Mouse (Mus musculus): Measurements from ENCODE around the gene Psg17.
"Not testable (repeated sequence)": the region's sequence is repeated elsewhere in the genome, so short reads cannot be mapped to it uniquely, and the experiment has no call there.

Gene Psg17

DNA sequence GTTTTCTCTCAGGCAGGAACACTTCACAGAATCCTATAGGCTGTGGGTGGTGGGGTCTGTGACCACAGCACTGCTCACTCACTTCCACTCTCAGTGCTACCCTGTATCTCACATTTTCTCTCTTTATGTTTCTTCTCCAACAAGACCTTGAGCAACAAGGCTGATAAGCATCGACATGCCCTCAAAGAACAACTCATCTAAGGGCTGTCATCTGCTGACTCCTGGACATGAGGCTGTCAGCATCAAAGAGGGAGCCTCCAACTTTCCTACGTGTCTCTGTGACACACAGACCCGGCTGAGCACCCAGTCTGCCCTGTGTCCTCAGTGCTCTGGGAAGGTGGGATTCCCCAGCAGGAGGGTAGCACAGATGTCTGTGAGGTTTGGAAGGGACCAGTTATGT is at the start of gene Psg17:
Gene Psg17, minus strand, starts transcription at position 101 of the 400 bp plus-strand sequence.
- no peak for DNase-seq (ENCODE audit: low spot score in 2 of 2)

DNA sequence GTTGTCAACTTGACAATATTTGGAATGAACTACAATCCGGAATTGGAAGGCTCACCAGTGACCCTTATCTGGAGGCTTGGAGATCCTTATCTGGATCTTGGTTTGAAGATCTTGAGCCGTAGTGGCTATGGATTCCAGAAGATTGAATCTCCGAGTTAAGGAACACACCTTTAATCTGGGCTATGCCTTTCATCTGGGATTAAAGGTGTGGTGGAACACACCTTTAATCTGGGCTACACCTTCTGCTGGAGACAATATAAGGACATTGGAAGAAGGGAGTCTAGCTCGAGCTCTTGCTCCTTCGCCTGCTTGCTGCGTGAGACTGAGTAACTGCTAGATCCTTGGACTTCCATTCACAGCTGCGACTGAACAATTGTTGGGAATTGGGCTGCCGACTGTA is 49.6 kb upstream of the Psg17 start, which contains the start of gene Pglyrp1:
Gene Pglyrp1, plus strand, starts transcription at position 301 of the 400 bp plus-strand sequence.
- DNase-seq (ENCODE audit: low spot score in 2 of 2): not testable (repeated sequence)

DNA sequence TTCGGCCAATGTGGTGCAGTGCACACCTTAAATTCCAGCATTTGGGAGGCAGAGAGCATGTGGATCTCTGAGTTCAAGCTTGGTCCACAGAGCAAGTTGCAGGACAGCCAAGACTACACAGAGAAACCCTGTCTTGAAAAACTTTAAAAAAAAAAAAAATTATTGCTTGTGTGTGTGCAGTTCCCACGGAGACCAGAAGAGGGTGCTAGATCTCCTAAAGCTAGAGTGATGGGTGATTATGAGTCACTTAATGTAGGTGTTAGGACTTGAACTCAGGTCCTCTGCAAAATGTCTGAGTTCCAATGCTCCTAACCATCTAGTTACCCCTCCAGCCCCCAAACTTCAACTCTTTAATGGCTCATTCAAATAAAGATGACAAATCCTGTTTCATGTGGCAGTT is 47.1 kb upstream of the Psg17 start:
- DNase-seq (ENCODE audit: low spot score in 2 of 2): no peak

DNA sequence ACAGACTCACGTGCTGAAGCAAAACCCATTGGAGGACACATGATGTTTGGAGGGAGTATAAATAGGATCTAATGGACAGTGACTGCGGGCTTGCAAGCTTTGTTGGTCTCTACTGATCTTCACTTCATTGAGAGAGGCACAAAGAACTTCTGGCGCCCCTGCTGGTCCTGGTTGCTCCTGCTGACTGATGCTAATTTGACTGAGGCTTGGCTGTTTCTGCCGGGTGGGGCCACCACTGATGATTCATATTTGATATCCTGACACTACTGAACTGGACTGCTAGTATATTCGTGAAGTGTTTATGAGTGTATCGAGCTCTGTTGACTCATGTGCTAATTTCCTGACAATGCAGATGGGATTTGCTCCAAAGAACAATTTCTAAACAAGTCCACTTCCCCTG is 41.4 kb upstream of the Psg17 start:
- DNase-seq (ENCODE audit: low spot score in 2 of 2): no peak

DNA sequence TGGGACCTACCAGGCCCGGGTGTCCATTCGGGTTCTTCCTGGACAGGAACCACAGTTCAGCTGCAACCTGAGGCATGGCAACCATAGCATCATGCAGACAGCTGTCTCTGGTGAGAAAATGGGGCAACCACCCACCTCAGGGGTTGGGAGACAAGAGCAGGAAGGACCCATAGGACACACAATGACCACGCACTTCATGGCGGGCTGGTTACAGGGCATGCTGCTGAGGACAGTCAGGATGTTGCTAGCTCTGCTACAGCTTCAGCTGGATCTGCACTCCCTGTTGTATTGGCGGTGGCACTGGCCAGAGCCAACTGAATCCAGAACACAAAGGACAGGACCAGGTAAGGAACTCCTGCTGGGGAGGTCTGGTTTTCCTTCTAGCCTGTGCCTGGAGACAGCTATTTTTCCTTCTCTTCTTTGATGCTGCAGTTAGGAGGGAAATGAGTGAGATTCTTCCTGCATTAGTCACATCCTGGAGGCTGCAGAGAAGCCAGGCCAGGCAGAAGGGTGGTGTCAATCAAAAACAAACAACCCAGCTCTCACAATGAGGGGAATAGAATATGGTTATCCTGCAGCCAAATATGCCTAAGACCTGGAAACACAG is 37.0 kb upstream of the Psg17 start:
- no peak for DNase-seq (ENCODE audit: low spot score in 2 of 2)

DNA sequence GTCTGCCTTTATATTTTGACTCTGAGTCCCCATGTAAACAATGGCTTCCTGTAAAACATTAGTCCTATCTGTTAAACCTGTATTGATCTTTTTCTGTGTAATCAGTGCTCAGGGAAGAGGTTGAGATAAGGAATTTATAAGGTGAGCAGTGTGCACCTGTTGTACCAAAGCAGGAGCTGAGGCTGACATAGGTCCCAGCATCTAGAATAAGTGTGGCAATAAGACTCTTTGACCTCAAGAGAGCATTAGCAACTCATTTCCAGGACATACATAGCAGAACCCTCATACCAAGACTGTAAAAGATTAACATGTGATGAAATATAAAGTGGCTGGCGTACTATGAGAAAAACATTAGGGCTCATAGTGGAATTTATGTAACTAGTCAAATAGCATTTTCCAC is 27.0 kb upstream of the Psg17 start:
- no peak for DNase-seq (ENCODE audit: low spot score in 2 of 2)

DNA sequence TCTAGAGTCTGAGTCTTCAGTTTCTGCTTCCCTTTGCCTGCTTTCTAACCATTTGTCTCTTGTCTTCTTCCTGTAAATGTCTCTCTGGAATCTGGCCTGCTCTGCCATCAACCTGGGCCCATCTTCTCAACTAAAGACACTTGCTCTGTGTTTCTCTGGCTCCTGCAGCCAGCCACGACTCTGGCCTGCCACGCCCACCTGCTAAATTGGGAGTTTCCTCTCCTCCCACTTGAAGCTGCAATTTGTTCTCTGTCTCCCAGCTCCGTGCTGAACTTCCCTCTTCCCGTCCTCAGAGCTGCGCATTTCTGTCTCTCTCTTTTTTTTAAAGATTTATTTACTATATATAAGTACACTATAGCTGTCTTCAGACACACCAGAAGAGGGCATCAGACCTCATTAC is 23.4 kb upstream of the Psg17 start:
- DNase-seq (ENCODE audit: low spot score in 2 of 2): no peak

DNA sequence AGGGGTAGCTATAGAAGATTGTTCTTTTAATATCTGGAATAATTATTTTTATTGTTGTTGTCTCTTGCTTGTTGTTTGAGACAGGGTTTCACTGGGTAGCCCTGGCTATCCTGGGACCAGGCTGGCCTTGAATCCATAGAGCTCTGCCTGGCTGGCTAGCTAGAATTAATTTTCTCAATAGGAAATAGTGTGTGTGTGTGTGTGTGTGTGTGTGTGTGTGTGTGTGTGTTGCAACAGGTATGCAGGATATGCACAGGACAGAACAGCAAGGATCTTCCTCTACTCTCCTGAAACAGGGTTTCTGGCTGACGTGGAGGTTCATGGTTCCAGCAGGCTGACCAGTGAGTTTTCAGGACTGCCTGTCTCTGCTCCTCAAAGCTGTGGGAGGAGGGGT is 19.8 kb upstream of the Psg17 start:
- no peak for DNase-seq (ENCODE audit: low spot score in 2 of 2)

DNA sequence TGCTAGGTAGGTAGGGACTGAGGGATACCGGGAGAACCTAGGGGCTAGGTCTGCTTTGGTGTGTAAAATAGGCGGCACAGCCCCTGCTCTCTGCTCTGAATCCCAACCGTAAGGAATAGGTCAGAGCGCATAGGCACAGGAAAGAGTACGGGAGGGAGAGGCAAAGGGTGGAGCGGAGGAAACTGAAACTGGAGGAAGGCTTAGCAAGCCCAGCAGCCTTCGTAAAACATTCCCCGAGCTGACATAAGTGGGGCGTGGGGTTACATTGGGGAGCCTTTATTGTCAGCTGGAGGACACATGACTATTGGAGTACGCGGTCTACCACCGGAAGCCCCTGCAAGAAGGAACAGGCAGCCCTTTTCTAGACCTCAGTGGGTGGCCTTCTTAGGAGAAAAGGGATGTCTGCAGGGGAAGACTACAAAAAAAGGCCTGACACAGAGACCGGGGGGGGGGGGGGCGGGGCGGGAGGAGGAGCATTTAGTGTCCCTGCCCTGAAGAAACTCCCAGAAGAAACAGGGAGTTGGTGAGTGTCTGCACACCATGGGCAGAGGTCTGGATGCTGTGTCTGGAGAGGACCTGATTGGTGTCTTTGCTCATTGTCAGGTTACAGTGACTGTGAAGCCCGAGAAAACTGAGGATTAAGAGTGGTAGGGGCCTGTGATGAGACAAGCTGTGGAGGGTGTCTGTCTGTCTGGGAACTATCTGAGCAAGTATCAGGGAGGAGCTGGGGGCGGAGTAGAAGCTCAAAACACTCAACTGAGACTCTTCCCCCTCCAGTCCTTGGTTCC is 19.2 kb upstream of the Psg17 start:
- DNase-seq (ENCODE audit: low spot score in 2 of 2): no peak

DNA sequence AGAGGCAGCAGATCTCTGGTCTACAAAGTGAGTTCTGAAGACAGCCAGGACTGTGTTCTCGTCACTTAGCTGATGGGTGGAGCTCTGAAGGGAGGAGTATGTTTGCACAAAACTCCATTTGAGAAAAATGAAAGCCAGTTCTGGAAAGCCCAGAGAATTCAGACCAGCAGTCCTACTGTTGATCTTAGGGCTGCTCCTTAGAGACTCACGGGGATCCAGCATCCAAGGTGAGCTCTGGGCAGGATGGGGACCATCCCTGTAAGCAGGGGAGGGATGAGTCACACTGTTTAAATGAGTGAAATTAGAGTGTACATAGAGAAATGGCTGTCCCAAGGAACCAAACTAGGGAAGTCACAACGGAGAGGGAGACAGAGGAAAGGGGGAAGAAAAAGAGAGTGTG is 18.5 kb upstream of the Psg17 start, which contains the start of gene Mill2:
Gene Mill2, plus strand, starts transcription at position 102 of the 400 bp plus-strand sequence.
- no peak for DNase-seq (ENCODE audit: low spot score in 2 of 2)

DNA sequence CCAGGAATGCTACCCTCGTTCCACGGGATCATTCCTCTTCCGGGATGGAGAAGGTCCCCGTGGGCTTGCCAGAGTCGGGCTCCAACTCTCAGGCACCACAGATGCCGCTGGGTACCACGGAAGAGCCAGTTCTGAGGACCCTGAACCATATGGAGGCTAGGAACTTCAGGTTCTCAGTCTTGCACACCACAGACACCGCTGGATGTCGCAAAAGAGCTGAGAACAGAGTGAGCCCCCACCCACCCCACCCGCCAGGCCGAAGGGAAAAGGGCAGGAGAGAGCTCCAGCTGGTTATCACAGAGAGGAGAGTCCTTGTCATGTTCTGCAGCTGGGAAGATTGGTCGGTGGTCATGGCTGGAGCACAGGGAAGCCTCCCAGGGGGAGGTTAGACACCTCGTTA is 10.9 kb upstream of the Psg17 start:
- no peak for DNase-seq (ENCODE audit: low spot score in 2 of 2)

DNA sequence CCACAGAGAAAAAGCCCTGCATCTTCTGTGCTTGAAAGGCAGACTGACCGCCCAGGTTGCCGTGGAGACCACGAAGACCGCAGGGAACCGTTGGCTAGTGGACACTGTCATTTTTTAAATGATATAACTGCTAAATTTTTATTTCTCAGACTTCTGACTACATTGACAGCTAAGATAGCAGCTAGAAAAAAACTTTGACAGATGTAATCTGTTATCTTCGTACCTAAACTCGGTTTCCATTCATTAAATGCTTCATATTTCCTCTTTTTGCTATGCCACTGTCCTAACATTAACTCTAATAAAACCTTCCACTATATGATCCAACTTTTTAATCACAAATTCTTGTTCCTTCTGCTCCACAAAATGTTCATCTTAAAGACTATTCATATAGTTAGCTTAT is 8.1 kb upstream of the Psg17 start:
- DNase-seq (ENCODE audit: low spot score in 2 of 2): no peak

DNA sequence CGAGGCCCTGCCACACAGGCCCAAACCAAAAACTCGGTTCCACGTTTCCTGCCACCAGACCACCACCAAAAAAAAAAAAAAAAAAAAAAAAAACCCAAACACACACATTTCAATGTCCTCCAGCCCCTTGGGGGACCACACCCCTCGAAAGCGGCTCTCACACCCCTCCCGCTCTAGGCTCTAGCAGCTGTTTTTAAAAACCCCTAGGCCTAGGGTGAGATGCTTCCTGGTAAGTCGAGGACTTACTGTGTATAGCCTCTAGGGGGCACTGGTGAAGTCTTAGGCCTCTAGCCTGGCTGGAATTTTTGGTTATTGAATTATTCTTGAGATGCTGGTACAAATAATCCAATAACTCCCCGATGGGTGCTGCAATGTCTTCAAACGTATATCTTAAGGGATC is 7.2 kb upstream of the Psg17 start:
- no peak for DNase-seq (ENCODE audit: low spot score in 2 of 2)

DNA sequence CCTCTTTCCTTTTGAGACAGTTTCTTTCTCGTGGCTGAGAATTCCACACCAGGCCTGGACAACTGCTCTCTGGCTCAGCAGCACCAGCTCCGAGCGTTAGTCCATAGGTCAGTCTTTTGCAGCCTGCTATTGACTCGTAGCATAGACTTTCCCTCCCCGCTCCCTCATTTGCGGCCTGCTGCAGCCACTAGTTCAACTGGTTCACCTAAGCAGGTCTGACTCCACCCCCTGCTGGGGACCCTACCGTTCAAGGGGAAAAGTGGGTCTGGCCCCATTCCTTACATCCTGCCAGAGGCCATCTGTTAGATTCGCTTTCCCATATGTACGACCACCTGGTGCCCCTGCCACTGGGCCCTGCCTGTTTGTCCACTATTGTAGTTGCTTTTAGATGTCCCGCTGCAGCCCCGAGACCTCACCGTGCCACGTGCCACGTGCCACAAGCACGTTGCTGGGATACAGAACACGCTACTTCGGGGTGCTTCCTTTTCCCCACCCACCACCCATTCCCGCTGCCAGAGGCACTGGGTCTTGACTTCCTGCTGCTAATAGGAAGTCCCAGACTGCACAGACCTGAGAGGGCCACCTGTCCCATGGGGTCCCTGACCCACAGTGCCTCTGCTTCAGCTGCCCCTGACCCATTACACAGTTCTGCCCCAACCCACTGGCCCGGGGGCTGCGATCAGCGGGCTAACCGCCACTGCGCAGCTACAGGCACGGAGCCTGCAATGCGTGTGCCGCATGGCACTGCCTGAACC is 6.6 kb upstream of the Psg17 start:
- no peak for DNase-seq (ENCODE audit: low spot score in 2 of 2)

DNA sequence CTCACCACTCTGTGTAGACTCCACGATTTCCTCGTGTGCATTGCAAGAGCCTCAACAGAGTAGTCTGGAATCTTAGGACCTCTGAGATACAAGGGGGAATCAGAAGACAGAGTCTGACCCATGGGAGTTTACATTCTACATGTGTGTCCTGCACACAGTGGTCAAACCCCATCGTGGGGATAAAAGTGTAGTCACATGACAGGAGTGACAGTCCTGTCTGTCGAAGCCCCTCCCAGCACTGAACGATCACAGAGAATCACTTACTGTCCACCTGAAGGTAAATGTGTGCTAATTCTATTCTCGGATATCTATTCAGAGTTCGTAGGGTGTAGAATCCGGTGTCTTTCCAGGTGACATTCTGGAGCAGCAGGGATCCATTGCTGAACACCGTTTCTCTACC is 3.1 kb downstream of the Psg17 start:
- peak in 1 of 2 experiments; percentile 22 for DNase-seq (ENCODE audit: low spot score in 2 of 2)

DNA sequence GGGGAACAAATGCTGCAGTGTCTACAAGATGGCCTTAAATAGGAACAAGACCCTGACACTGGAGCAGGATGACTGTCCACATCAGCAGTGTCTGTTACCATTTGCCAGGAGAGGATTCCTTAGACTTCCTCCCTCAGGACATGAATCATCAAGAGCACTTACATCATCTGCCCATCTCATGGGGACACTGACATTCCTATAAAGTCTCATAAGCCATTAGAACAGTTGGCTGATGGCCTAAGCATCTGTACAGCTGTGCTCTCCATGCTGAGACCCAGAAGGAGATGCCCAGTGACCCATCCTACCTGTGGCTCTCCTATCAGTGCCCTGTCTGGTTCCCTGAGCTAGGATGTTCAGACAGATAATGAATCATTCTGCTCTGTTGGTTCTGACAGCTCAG is 17.9 kb downstream of the Psg17 start:
- peak in 1 of 2 experiments; percentile 24 for DNase-seq (ENCODE audit: low spot score in 2 of 2)

DNA sequence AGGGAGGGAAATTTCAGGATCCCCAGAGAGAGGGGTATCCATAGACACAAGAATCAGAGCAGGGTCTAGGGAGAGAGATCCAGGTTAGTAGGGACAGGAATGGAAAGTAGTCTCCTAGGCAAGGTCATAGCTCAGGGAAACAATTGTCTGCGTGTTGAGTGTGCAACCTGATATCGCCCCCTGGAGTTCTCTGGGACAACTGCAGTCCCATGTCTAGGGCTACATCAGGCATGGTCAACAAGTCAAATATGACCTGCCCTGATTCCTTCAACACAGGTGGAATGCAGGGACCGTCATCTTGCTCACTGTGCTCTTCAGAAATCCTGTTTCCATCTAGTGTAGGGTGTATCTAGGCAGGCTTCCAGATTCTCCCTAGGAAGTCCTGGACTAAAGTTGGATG is 22.3 kb downstream of the Psg17 start:
- peak in 1 of 2 experiments; percentile 29 for DNase-seq (ENCODE audit: low spot score in 2 of 2)

DNA sequence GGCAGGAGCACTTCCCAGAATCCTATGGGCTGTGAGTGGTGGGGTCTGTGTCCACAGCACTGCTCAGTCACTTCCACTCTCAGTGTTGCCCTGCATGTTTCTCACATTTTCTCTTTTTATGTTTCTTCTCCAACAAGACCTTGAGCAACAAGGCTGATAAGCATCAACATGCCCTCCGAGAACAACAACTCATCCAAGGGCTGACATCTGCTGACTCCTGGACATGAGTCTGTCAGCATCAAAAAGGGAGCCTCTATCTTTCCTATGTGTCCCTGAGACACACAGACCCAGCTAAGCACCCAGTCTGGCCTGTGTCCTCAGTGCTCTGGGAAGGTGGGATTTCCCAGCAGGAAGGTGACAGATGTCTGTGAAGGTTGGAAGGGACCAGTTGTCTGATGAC is 23.0 kb downstream of the Psg17 start, which contains the start of gene Psg19:
Gene Psg19, minus strand, starts transcription at position 101 of the 400 bp plus-strand sequence.
- peak in 1 of 2 experiments; percentile 27 for DNase-seq (ENCODE audit: low spot score in 2 of 2)

DNA sequence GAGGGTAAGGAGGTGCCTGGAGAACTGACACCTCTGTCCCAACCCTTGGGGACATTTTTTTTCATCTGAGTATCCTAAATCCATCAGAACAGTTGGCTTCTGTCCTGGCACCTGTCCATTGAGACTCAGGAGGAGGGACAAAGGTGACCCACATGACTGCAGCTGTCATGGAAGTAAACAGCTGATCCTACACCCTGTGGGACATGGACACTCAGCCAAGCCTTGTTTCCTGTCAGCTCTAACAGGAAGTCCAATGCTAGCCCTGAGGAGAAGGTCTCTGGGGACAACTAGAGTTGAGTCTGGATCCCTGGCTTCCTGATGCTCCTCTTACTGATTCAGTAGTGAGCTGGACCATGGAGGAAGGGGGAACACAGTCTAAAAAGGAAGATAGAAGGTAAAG is 30.7 kb downstream of the Psg17 start:
- not testable (repeated sequence) for DNase-seq (ENCODE audit: low spot score in 2 of 2)

DNA sequence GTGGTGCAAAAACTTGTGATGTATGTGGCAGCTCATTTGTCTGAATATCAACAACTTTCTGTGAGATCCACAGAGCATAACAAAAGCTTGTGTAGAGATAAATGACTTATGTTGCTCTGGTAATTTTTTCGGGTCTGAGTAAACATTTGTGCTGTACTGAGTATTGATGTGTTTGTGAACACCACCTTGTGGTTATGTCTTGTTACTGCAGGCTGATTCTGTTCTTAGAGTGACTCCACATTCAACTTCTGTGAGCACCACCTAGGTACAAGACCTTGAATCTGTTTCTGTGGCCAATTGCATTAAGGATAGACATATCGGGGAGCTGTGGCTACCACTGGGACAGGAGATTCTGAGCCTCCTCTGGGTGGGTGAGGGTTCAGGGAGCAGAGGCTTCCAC is 40.1 kb downstream of the Psg17 start:
- DNase-seq (ENCODE audit: low spot score in 2 of 2): peak in 1 of 2 experiments; percentile 15

DNA sequence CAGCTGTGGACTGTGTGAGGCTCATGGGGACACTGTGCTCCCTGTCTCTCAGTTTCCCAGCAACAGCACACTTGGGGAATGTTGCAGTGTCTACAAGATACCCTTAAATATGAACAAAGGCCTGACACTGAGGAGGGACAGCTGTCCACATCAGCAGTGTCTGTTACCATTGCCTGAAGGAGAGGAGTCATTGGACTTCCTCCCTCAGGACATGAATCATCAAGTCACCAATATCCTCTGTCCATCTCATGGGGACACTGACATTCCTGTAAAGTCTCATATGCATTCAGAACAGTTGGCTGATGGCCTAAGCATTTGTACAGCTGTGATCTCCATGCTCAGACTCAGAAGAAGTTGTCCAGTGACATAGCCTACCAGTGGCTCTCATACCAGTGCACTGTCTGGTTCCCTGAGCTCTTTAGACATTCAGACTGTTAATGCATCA is 42.0 kb downstream of the Psg17 start:
- peak in 1 of 2 experiments; percentile 23 for DNase-seq (ENCODE audit: low spot score in 2 of 2)
